Mouse (Mus musculus): ENCODE measurements at regions not wholly inside any gene's neighbourhood (a gene's known extent, or its start where the extent isn't known, plus 50 kb on each side); places are given as distances from the start of the nearest gene placed in this dataset.

- no peak for DNase-seq (ENCODE audit: low spot score in 2 of 2)
Measured at GRCm38 (mm10) chr16:76079761-76080502, 57.9 kb upstream of the Samsn1 start.

GRCm38 (mm10) chr16:76078219-76078618, 56.1 kb upstream of the Samsn1 start:
- no peak for DNase-seq (ENCODE audit: low spot score in 2 of 2)

- DNase-seq (ENCODE audit: low spot score in 2 of 2): no peak
Measured at GRCm38 (mm10) chr16:76076231-76076630, 54.1 kb upstream of the Samsn1 start.

All from spleen, postnatal 36 days (tissue).